Mouse (Mus musculus): ENCODE measurements around the gene Kcnj4.

Kcnj4 gene

GRCm38 (mm10) chr15:79453831-79454230 lies 51.2 kb downstream of the Kcnj4 start:
- no peak for DNase-seq

DNA sequence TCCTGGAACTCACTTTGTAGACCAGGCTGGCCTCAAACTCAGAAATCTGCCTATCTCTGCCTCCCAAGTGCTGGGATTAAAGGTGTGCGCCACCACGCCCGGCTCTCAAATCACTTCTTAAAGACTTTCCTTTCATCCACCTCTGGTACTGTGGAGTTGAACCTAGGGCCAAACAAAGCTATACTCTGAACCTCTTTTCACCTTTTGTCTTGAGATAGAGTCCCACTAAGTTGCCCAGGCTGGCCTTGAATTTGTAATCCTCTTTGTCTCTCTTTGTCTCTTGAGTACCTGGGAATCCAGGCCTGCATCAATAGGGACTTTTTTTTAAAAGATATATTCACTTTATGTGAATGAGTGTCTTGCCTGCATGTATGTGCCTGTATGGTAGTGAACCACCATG lies 57.0 kb downstream of the Kcnj4 start:
- DNase-seq = no peak

GRCm38 (mm10) chr15:79445786-79446654 lies 59.0 kb downstream of the Kcnj4 start:
- no peak for DNase-seq

DNA sequence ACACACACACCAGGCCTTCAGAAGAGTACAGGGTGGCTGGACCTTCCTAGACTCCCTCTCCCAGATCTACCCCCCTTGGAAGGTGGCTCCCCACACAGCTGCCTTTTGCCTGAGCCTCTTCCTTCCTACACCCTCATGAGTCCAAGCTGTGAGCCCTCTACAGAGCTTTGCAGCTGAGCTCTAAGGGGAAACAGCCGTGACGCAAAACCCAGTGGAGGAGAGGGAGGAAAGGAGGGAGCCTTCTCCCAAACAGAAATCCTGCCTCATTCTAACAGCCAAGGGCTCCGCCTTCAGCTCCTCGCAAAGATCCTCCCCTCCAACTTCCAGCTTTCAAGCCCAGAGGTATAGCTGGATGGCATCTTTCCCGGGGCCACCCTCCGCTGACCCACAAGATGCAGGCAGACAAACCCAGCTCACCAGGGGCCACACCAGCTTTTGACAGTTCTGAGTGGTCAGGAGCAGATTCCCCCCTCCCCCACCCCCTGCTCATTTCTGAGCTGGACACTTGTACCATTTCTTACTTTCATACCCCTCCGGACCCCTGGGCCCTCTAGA lies 61.1 kb downstream of the Kcnj4 start:
- DNase-seq = no peak

DNA sequence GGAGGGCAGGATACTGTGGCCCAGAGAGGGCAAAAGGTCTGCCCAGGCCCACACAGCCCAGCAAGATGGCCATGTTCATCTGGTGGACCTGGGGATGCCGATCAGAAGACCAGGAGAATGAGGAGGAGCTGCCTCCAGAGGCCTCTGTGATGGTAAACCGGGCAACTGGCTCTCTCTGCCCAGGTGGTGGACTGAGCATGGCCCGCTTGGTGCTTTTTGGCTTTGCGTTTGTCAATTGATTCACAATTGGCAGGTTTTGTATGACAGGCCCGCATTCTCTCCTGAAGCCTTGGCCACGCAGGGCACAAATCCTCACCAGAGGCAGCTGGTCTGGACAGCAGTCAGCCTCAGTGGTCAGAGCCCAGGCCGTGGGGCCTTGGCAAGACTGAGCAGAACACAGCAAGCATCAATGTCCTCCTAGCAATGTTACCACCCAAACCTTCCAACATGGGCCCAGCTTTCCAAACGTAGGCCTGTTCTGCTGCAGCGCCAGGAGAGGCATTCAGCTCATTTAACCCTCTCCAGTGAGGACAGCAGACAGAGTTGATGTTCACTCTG lies 62.0 kb downstream of the Kcnj4 start:
- DNase-seq = no peak

DNA sequence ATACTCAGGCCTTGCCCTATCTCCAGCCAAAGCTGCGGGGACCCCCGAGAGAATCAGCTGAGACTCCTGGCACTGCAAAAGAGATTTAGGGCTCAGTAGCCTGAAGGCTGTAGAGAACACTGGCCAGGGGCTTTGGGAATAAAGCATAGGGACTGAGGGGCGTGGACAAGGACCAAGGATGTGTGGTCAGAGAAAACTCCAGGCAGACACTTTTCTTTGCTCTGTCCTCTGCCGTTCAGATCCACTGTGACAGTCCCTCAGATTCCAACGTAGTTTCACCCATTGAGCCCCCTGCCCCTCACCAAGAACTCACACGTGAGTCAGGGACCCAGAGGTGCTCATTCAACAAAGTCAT lies 62.8 kb downstream of the Kcnj4 start:
- no peak for DNase-seq

DNA sequence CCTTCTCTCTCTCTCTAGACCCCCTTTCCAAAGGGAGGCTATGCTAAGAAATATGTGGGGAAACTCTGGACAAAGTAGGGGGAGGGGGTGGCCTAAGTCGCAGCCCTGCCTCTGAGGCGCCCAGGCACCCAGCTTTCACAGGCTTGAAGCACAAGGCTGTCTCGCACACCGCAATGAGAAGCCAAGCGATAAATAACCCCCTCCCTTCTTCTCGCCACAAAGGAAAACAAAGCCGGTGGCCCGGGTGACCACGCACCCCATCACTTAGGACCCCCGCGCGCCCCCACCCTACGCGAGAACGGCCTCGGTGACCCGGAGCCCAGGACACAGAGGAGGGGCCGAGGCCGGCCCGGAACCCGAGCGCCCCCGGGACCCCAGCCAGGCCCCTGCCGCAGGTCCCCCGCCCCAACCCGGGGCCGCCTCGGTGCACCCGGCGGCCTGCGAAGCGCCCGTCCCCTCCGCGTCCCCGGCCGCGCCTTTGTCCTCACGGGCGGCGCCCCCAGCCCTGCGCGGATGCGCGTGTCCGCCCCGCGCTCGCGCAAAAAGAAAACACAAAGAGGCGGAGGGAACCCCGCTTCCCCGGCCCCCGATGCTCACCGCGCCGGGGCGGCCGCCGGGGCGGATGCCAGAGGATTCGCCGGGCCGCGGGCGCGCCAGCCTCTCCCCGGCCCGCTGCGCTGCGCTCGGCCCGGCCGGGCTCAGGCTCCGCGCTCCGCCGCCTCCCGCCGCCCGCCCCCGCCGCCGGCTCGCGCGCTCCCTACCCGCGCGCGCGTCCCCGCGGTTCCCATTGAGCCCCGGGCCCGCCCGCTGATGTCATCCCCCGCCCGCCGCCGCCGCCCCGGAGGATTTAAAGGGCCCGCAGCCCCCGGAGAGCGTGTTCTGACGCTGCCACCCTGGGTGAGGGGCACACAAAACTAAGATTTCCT lies 63.4 kb downstream of the Kcnj4 start:
- peak; percentile 69 to 71 for DNase-seq

- DNase-seq = peak; percentile 49
Measured at GRCm38 (mm10) chr15:79440651-79441330, 64.2 kb downstream of the Kcnj4 start.

DNA sequence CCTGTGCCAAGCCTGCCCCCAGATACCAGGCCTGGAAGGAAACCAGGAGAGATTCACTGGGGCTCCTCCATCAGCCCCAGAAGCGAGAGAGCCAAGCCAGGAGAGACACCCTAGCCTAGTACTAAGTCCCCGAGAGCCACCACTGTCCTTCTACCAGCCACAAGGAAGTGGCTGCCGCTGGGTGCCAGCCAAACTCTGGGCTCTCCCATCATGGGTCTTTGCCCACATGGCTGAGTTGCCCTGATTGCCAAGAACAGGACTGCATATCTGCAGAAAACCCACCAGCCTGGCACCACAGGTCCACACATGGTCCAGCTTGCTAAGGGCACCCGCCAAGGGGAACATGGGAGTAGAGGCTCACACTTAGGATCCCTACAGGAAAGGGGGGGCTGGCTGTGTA lies 64.8 kb downstream of the Kcnj4 start:
- DNase-seq = no peak

DNA sequence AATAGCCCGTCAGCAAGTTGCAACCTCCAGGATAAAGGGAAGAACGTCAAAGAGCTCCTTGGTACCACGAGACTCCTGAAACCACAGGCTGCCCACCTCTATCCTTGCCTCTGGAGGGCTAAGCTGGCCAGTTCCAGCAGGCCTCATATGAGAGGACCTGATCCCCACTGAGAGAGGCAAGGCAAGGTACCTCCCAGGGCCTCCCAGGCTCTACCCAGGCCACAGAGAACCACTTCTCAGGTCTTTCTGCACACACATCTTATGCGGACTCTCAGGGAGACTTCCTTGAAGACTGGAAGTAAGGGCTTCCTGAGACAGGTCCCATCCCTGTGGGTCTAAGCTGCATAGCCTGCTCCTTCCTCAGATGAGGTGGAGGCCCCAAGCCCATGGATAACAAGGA lies 65.7 kb downstream of the Kcnj4 start:
- no peak for DNase-seq

DNA sequence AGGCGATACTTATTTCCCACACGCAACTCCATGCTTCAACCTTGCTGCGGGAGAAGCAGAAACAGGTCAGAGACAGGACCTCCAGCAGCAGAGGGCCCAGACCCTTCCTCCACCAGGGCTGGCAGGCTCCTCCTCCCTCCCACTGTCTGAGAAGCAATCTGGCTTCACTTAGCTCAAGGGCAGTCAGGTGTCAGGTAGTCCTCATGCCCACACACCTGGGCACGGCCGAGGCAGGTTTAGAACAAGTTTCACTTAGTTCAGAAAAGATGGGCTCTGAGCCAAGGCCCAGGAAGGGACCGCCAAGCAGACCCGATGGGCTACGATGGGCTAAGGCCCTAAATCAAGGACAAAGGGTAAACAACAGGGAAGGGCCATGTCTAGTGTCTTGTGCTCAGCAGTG lies 66.2 kb downstream of the Kcnj4 start:
- no peak for DNase-seq

GRCm38 (mm10) chr15:79438209-79438810 lies 66.7 kb downstream of the Kcnj4 start:
- no peak for DNase-seq

DNA sequence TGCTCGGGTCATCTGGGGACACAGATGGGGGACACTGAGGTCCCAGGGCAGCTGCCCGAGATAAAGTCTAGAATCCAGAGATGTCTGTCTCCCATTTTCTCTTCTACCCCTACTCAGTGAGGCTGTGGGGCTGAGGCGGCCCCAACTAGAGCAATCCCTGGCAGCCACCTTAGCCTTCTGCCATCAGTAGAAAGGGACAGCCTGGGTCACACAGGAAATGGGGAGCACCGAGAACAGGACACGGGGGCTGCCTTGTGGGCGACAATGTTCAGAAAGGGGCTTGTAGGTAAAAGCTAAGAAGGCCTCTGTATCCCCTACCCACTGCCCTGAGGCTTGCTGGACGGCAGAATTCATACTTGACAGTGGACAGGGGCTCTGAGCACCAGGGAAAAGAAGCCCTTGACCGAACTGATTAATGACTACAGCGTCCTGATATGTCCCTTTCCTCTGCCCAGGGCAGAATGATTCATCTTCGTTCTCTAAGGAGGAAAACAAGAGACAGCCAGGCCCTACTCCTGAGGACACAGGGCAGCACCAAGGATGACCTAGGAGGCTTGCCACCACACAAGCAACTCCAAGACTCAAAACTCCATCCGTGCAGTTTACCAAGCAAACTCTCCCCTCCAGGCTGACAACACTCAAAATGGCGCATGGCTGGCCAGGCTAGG lies 67.4 kb downstream of the Kcnj4 start:
- DNase-seq = no peak

- no peak for DNase-seq
Measured at GRCm38 (mm10) chr15:79436481-79436921, 68.5 kb downstream of the Kcnj4 start.

- DNase-seq = no peak
Measured at GRCm38 (mm10) chr15:79435191-79435671, 69.8 kb downstream of the Kcnj4 start.

Data from B cell, adult 2 months (primary cell).